Mouse (Mus musculus) kidney, embryonic 16.5 days (tissue): ENCODE data around the gene Sorl1. TPM values are rescaled to one million over a fixed set of nuclear protein-coding genes. Genes with fewer than 3 reads are reported as not detected.

Experiments
- ATAC-seq: fragments of 200-750 bp; cut with Nextera tagmentation; 2 replicates; pipeline ENCODE4 v1.8.0; 2017; ENCODE audit warnings: moderate TSS enrichment; ENCODE audit not compliant: low FRiP score, low TSS enrichment
- H3K27ac ChIP-seq: fragments of 300-500 bp; sonication (generic); 2 replicates; pipeline ENCODE4 v1.5.1; 2014; ENCODE audit warnings: low read length
- H3K27me3 ChIP-seq: fragments of 300-500 bp; sonication (generic); 2 replicates; pipeline ENCODE4 v1.6.1; 2014; ENCODE audit warnings: low read length, control low read depth, mixed read lengths; ENCODE audit not compliant: insufficient read depth
- H3K36me3 ChIP-seq: fragments of 300-500 bp; sonication (generic); 2 replicates; pipeline ENCODE4 v1.6.1; 2014; ENCODE audit warnings: low read length, control low read depth, mixed read lengths; ENCODE audit not compliant: insufficient read depth
- H3K4me1 ChIP-seq: fragments of 300-500 bp; sonication (generic); 2 replicates; pipeline ENCODE4 v1.6.1; 2014; ENCODE audit warnings: low read length, control low read depth, mixed read lengths; ENCODE audit not compliant: insufficient read depth
- H3K4me2 ChIP-seq: fragments of 300-500 bp; sonication (generic); replicated peaks from 2 replicates; pipeline ENCODE4 v1.6.1; 2014; ENCODE audit warnings: low read depth, low read length
- H3K4me3 ChIP-seq: fragments of 300-500 bp; sonication (generic); 2 replicates; pipeline ENCODE4 v1.5.1; 2014; ENCODE audit warnings: mild to moderate bottlenecking, low read length
- H3K9ac ChIP-seq: fragments of 300-500 bp; sonication (generic); replicated peaks from 2 replicates; pipeline ENCODE4 v1.6.1; 2014; ENCODE audit warnings: low read length
- H3K9me3 ChIP-seq: fragments of 300-500 bp; sonication (generic); 2 replicates; pipeline ENCODE4 v1.6.1; 2016; ENCODE audit warnings: low read length, control low read depth
- WGBS: fragments of 180-500 bp; shearing (Covaris S2); extraction: QIAGEN DNeasy Blood & Tissue Kit; methylation state at CpG from one replicate; pipeline ENCODE4 v1.1.7; 2014; 5-methylcytosine and 5-hydroxymethylcytosine counted together
- polyA plus RNA-seq: library from polyadenylated mRNA; unstranded; fragments of >200 nt; fragmentation: Nextera tagmentation; extraction: Ambion mirVana; gene quantifications from 2 replicates; pipeline ENCODE4 v1.2.1, GENCODE M21; 2015

Sorl1 gene
- polyA plus RNA-seq, 1 experiment from 2014 or later, result 12.5 TPM

DNA sequence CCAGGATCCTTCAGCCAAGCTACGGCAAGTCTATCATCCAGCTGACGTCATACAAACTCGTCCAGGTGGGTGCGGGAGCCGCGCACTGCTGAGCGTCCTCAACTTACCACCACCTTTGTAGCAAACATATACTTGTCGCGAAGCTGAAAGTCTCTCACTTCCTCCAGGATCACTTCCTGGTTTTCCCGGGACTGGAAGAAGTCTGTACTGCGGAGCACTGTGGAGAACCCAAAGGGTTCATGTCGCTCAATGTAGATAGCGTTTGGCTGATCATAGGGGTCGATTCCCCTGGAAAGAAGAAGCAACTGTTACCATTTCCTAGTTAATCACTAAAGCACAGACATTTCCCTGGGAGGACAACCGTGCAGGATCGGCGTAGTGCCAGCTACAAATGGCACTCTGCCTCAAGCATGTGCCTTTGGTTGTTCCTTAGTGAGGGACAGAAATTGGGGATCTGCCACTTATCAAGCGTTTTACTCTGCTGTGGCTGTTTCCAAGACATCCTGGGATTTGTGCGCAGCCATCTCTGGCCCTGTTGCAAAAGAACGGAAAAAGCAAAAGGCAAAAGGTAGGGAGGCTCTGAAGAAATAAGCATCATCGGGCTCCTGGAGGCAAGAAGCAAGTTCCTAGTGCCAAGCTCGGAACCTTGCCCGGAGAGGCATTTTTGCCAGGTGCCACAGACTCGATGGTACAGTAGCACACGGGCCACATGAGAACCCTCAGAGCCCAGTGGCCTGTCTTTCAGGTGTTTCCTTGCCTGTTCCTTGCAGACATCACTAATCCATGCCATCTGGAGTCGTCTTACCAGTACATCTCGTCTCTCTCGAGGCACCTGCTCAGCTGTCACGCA lies 42.2 kb downstream of the Sorl1 start:
- no peak overlapping the region for H3K4me2 ChIP-seq
- no peak overlapping the region for H3K27ac ChIP-seq
- H3K4me1 ChIP-seq, result no peaks in the 10 kb centered on the region
- WGBS, result 91% methylated on average over 29 of the region's 29 CpGs
- no peak for ATAC-seq
- H3K4me3 ChIP-seq, result no peak overlapping the region
- H3K36me3 ChIP-seq, result peaks cover 4% of the 10 kb centered on the region; the same call in 1 of the 2 replicates
- no peaks in the 10 kb centered on the region for H3K27me3 ChIP-seq
- no peaks in the 10 kb centered on the region for H3K9me3 ChIP-seq
- H3K9ac ChIP-seq, result no peak overlapping the region

- Histone ChIP-seq H3K36me3 (peaks cover 8% of the 10 kb centered on the region; the same call in 1 of the 2 replicates), H3K27ac (no peak overlapping the region), H3K9me3 (no peaks in the 10 kb centered on the region), H3K4me1 (no peaks in the 10 kb centered on the region), H3K9ac (no peak overlapping the region), H3K4me3 (no peak overlapping the region), H3K27me3 (no peaks in the 10 kb centered on the region), H3K4me2 (no peak overlapping the region)
- no peak for ATAC-seq
- WGBS, result 48% methylated on average over 9 of the region's 9 CpGs
Measured at GRCm38 (mm10) chr9:42080671-42081070, 43.4 kb downstream of the Sorl1 start.

- Histone ChIP-seq H3K9me3 (no peaks in the 10 kb centered on the region), H3K4me3 (no peak overlapping the region), H3K27me3 (no peaks in the 10 kb centered on the region), H3K9ac (no peak overlapping the region), H3K4me2 (no peak overlapping the region), H3K4me1 (no peaks in the 10 kb centered on the region), H3K36me3 (peaks cover 8% of the 10 kb centered on the region; the same call in 1 of the 2 replicates), H3K27ac (no peak overlapping the region)
- 79% methylated on average over 16 of the region's 16 CpGs for WGBS
- no peak for ATAC-seq
Measured at GRCm38 (mm10) chr9:42077112-42077845, 46.8 kb downstream of the Sorl1 start.

DNA sequence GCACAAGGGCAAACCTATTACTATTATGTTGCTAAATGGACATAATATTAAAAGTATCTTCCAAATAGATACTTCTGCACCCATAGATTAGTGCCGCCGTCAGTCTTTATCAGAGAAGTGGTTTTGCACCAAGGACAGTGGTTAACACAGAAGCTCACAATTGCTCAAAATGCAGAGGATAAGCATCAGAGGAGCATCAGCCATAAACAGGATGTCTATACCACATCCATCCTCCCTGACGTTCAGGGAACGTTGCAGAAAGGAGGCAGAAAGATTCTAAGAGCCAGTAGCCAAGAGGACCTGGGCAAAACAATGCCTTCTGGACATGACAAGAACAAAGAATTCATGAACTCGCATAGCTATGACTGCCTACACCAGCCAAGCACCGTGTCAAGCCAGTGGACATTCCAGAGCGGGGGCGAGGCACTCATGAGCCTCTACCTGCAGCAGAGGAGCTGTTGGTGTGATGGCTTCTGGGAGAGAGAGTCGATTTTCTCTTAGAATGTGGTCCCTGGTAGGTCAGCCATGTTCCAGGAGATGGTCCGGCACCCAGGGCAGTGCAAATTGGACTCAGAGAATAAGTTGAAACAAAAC lies 47.7 kb downstream of the Sorl1 start:
- H3K36me3 ChIP-seq, result peaks cover 8% of the 10 kb centered on the region; the same call in 1 of the 2 replicates
- no peaks in the 10 kb centered on the region for H3K4me1 ChIP-seq
- ATAC-seq, result no peak
- no peak overlapping the region for H3K4me3 ChIP-seq
- no peak overlapping the region for H3K4me2 ChIP-seq
- no peak overlapping the region for H3K9ac ChIP-seq
- no peaks in the 10 kb centered on the region for H3K27me3 ChIP-seq
- no peak overlapping the region for H3K27ac ChIP-seq
- WGBS, result 87% methylated on average over 10 of the region's 10 CpGs
- H3K9me3 ChIP-seq, result no peaks in the 10 kb centered on the region

GRCm38 (mm10) chr9:42075241-42075640 lies 48.9 kb downstream of the Sorl1 start:
- Histone ChIP-seq H3K4me2 (no peak overlapping the region), H3K4me3 (no peak overlapping the region), H3K27me3 (no peaks in the 10 kb centered on the region), H3K9ac (no peak overlapping the region), H3K27ac (no peak overlapping the region), H3K36me3 (peaks cover 8% of the 10 kb centered on the region; the same call in 1 of the 2 replicates), H3K4me1 (no peaks in the 10 kb centered on the region), H3K9me3 (no peaks in the 10 kb centered on the region)
- no peak for ATAC-seq
- 34% methylated on average over 2 of the region's 2 CpGs for WGBS

DNA sequence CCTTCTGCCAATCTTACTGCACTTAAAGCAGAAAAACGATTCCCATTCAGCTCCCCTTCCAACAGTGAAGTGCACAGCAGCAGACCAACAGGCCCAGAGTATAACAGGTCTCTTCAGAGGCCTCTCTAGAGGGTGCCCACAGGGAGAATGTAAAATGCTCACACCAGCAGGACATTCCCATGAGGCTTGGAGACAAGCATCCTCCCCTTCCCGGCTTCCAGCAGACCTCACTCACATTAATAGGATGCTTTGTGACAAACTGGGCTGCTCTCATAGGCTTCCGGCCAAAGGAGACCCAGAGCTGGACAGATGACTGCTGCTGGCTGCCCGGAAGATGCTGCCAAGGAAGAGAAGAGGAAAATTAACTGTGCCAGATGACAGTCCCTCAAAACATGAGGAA lies 52.1 kb downstream of the Sorl1 start:
- H3K9me3 ChIP-seq, result no peaks in the 10 kb centered on the region
- H3K27me3 ChIP-seq, result no peaks in the 10 kb centered on the region
- no peak for ATAC-seq
- H3K4me1 ChIP-seq, result no peaks in the 10 kb centered on the region
- H3K27ac ChIP-seq, result no peak overlapping the region
- WGBS, result 52% methylated on average over 4 of the region's 4 CpGs
- H3K36me3 ChIP-seq, result 0 out of 2 replicates have a peak, but pooled peaks cover 3% of the 10 kb centered on the region
- H3K4me3 ChIP-seq, result no peak overlapping the region
- no peak overlapping the region for H3K9ac ChIP-seq
- H3K4me2 ChIP-seq, result no peak overlapping the region

GRCm38 (mm10) chr9:42070856-42071255 lies 53.2 kb downstream of the Sorl1 start:
- Histone ChIP-seq H3K4me3 (no peak overlapping the region), H3K9me3 (no peaks in the 10 kb centered on the region), H3K9ac (no peak overlapping the region), H3K27ac (no peak overlapping the region), H3K4me1 (no peaks in the 10 kb centered on the region), H3K36me3 (no peaks in the 10 kb centered on the region), H3K4me2 (no peak overlapping the region), H3K27me3 (no peaks in the 10 kb centered on the region)
- 89% methylated on average over 6 of the region's 6 CpGs for whole genome bisulfite sequencing
- ATAC-seq, result no peak

DNA sequence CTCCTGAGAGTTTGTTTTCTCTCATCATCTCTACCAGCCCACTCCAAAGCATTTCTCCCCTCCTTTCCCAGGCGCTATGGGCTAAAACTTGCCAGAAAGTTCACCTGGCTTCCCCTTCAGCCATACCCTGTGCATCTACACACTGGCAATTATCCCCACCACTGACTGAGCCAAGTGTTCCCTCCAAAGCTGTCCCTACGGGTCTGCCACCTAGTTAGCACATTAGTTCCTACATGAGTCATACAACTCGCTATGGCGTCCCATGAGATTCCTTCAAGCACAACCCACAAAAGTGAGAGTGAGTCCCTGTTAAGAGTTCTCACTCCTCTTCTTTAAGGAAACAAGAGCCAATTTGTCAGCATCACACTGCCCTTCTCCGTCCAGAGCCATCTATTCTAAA lies 54.6 kb downstream of the Sorl1 start:
- H3K27me3 ChIP-seq, result no peaks in the 10 kb centered on the region
- H3K9me3 ChIP-seq, result no peaks in the 10 kb centered on the region
- H3K27ac ChIP-seq, result no peak overlapping the region
- WGBS, result 92% methylated on average over 5 of the region's 5 CpGs
- no peaks in the 10 kb centered on the region for H3K36me3 ChIP-seq
- ATAC-seq, result no peak
- H3K4me2 ChIP-seq, result no peak overlapping the region
- no peak overlapping the region for H3K9ac ChIP-seq
- H3K4me1 ChIP-seq, result no peaks in the 10 kb centered on the region
- no peak overlapping the region for H3K4me3 ChIP-seq

- H3K4me1 ChIP-seq, result no peaks in the 10 kb centered on the region
- H3K4me2 ChIP-seq, result no peak overlapping the region
- no peaks in the 10 kb centered on the region for H3K27me3 ChIP-seq
- H3K9me3 ChIP-seq, result no peaks in the 10 kb centered on the region
- 61% methylated on average over 9 of the region's 9 CpGs for WGBS
- no peak overlapping the region for H3K27ac ChIP-seq
- no peak overlapping the region for H3K9ac ChIP-seq
- ATAC-seq, result no peak
- no peaks in the 10 kb centered on the region for H3K36me3 ChIP-seq
- no peak overlapping the region for H3K4me3 ChIP-seq
Measured at GRCm38 (mm10) chr9:42067950-42068349, 56.1 kb downstream of the Sorl1 start.
